Mouse (Mus musculus) layer of hippocampus, adult 9-10 months (tissue): Measurements from ENCODE around the gene Usp50.

Experiments used
- DNase-seq: peaks from one replicate; pipeline ENCODE4 v3.0.0; 2022; ENCODE audit warnings: low spot score

Gene Usp50

DNA sequence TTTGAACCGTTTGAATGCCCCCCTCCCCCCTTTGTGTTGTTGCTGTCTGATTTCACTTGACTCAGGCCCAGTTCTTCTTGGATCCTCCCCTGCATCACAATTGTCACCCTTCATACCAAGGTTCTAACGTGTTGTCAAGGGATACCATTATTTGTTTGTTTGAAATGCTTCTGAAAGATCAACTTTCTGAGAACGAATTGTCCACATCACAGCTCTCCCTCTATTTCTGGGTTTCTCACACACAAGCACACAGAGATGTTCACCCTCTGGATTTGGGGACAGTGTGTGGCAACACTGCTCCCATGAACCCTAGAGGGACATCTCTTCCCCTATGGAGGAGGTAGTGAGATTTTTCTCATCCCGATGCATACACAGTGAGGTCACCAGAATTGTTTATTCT is at the start of gene Usp50:
Usp50 (minus strand) TSS at position 101 of the 400 bp plus-strand sequence.
- DNase-seq = no peak

DNA sequence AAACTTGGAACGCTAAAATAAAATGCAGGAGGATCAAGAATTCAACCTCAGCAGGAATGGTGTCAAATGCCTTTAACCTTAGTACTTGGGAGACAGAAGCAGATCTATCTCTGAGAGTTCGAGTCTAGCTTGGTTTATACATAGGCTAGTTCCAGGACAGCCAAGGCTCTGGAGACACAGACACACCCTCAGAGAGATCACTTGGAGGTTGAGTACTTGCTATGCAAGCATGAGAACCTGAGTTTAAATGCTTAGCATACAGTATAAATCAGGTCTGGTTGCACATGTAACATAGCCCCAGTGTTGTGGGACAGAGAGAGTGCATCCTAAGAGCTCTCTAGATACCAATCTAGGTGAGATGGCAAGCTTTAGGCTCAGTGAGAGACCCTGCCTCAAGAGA is 34.1 kb upstream of the Usp50 start:
- no peak for DNase-seq

DNA sequence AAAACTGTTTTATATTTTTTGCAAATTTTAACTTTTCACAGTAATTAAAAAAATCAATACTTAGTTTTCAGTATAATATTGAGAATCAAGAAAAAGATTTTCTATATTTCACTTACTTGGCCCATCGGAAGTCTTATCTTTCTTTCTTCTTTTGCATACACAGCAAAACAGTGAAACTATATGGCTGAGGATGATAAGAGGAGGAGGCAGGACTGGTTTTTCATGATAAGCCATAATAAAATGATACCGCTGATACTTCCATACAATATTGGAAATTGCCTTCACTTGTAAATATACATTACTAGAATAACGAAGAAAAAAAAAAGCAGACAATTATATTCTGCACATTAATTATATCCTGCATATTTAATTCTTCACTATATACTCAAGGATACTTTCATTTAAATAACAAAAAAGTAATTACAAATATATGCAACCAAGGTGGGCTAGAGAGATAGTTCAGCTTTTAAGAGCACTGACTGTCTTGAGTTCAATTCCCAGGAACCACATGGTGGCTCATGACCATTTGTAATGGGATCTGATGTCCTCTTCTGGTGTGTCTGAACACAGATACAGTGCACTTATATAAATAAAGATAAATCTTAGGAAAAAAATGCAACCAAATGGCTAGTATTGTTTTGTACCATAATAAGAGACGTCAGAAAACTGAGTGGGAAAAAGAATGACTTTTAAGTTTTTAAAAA is 33.5 kb upstream of the Usp50 start:
- no peak for DNase-seq

DNA sequence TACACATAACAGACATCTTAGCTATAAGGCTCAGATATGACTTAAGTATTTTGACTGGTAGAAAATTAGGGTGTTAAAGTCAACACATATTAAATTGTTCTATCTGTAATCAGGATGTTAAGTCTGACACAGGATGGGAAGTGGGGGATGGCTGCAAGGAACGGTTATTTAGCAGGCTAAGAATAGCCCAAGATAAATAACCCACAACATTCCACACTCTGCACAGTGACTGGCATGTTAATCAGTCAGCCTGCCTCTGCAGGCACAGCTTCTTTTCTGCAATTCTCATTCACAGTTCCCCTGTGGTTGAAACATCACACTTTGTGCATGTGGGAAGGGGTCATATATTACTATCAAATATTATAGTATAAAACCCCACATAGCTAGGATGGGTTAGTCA is 32.6 kb upstream of the Usp50 start:
- DNase-seq = no peak

DNA sequence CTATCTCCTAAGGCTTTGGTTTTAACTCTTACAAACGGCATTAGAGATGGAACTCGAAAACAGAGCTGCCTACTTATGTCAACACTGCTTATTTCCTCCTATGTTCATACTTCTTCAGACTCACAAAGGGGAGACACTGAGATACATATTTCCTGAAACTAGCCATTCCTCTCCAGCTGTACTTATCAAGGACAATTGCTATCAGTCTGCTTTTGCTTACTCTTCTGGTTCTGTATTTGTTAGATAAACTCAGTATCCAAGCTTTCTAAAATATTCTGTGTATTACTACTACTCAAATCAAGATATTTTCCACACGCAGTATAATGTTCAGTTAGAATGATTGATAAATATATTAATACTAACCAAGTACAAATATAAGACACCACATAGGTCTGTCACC is 18.7 kb upstream of the Usp50 start:
- no peak for DNase-seq

DNA sequence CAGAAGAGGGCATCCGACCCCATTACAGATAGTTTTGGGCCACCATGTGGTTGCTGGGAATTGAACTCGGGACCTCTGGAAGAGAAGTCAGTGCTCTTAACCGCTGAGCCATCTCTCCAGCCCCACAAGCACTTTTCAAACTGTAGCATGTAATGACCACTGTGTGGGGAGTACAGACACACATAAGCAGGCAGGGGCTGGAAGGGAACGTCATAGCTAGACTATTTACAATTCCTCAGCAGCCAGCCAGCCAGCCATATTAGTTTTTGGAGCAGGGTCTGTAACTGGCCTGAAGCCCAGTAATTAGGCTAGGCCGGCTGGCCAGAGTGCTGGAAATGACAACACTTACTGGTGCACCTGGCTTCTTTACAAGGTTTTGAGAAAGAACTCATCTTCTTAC is 15.2 kb upstream of the Usp50 start:
- no peak for DNase-seq

DNA sequence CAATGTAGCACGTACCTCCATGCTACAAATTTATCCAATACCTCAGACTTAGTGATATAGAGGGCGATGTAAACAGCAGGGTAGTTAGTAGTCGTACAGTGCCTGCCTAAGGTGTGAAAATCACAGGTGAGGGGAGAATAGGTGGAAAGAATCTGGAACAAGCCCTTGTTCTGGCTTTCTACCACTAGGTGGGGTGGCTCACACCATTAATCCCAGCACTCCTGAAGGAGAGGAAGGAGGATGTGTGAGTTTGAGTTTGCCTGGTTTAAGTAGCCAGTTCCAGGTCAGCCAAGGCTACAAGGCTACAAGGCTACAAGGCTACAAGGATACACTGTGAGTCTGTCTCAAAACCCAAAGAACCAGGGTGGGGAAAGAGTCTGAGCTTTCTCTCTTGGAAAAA is 12.4 kb upstream of the Usp50 start:
- DNase-seq = no peak

DNA sequence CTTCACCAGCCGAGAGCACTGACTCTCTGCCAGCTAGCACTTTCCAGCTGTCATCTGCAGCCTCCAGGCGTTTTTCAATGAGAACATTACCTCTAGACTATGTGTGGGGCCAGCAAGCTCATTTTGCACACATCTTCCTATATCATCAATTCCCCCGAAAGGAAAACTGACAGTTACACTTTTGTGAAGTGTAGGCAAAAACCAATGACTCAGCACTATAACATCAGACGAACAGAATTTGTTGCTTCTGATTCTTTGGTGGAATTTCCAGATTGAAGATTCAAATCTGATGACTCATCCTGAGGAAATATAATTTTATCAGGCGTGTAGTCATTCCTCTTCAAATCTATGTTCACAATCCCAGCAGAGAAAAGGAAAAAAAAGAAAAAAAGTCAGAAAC is 9.3 kb upstream of the Usp50 start:
- no peak for DNase-seq

DNA sequence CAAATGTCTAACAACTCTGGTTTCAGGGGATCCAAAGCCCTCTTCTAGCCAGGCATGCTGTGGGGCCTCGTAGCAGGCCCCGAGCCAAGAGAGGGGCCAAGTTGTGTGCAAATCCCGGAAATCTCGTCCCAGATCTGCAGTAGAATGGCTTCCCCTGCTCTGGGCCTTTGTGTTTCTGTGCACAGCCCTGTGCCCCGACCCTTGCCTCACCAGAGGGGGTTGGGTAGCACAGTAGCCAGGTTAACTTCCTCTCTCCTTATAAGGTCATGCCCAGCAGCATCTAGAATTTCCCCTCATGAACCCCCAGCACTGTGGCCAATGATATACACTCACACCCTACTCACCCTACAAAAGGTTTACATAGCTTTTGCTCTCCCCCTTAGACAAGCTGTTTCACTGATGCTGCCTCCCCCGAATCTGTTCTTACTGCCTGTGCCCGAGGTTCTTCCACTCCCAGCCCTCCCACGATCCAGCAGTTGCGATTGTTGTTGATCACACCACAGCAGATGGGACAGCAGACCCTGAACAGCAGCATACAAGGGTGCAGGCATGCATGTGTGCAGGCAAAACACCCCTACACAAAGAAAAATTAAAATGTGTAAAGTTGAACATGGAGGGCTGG is 4.6 kb upstream of the Usp50 start:
- peak; percentile 67 for DNase-seq

DNA sequence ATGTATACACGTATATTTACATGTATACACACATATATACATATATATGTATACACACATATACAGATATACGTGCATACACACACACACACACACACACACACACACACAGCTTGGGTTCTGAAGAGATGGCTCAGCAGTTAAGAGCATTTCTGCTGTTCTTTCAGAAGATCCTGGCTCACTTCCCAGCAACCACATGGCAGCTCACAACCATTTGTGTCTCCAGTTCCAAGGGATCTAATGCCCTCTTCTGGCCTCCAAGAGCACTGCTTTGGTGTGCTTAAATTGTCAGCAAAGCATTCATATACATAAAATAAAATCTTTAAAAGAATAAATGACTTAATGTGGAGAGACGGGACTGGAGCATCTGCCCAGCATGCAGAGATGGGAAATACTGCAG is 837 bp downstream of the Usp50 start:
- DNase-seq = peak; percentile 59

DNA sequence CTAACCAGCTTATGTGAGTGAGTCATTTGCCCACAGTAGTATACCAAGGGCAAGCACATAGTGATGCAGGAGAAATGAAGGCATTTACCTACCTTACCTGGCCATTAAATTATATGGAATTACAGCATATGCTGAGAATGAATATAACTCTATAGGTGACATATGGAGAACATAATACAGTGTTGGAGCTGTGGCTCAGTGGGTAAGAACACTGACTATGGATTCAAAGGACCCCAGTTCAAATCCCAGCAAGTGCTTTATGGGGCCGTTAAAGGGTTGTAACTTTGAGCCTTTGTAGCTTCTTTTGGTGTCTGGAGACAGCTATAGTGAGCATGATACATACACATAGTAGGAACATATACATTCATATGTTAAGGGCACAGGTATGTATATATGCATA is 1.8 kb downstream of the Usp50 start:
- no peak for DNase-seq

DNA sequence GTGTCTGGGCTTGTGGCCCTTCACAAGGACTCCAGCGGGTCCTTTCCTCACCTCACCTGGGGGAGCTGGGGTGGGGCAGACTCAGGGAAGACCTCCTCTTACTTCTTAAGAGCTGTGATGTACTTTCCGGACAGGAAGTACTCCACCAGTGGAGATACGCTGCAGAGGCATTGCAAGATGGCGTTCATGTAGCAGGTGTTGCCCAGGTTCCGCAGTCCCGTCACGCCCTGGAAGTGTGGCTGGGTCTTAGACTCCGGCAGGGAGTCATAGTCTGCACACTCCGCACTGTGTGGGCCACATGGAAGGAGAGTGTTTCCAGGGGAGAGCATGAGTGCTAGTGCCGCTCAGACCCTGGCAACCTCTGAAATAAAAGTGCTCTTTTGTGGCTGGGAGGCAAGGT is 3.0 kb downstream of the Usp50 start:
- DNase-seq = no peak

DNA sequence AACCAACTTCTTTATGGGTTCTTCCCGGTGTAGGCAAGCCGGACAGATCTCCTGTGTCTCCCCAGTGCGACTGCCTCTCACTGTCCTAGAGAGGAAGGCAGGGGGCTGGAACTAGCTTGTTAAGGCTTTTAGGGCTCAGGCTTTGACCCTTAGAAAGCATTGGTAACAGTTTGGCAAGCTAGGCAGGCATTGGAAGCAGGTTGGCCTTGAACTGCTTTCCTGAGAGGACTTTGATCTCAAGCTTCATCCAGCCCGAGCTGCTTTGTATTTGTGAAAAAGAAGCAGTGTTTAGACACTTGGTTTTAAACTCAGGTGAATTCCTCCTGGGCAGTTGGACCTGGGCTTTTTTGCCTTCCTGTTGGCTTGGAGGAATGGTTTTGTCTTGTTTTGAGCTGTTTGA is 4.5 kb downstream of the Usp50 start:
- DNase-seq = no peak

DNA sequence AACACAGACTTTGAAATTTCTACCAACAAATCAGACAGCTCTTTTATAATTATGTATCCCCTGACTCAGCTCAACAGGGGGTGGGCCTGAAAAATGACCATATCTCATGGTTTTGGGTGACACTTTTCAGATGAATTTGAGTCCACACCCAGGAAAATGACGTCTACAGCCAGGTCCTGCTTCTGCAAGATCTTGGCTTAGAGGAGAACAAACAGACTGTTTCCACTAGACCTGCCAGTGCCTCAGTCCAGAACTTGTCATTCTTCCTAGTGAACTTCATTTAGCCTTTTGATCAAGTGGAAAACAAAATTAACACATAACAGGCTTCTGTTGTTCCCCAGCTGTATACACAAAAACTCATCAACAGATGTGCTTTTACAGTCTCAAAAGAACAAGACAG is 6.9 kb downstream of the Usp50 start:
- no peak for DNase-seq

DNA sequence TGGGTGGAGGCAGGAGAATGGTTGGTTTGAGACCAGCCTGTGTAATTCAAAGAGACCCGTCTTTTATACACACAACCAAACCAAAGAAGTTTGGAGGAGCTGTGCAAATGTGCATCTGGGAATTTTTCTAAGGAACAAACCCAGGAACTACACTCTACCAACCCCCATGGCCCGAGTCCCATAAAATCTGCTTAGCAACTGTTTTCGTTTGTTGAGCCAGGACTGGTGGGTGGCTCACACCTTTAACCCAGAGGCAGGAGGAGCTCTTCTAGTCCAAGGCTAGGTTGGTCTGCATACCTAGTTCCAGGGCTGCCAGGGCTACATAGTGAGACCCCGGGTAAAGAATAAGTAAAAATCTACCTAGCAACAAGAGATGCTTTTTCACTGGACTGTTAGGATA is 7.3 kb downstream of the Usp50 start:
- no peak for DNase-seq

DNA sequence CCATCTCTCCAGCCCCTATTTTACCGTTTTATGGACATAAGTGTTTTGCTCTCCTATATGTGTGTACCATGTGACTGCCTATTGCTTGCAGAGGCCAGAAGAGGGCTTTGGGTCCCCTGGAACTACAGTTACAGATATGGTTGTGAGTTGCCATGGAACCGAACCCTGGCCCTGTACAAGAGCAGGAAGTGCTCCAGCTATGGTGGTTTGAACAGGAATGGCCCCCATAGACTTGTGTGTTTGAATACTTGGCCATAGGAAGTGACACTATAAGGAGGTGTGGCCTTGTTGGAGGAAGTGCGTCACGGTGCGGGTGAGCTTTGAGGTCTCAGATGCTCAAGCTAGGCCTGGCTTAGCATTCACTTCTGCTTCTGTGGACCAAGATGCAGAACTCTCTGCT is 11.1 kb downstream of the Usp50 start:
- no peak for DNase-seq

DNA sequence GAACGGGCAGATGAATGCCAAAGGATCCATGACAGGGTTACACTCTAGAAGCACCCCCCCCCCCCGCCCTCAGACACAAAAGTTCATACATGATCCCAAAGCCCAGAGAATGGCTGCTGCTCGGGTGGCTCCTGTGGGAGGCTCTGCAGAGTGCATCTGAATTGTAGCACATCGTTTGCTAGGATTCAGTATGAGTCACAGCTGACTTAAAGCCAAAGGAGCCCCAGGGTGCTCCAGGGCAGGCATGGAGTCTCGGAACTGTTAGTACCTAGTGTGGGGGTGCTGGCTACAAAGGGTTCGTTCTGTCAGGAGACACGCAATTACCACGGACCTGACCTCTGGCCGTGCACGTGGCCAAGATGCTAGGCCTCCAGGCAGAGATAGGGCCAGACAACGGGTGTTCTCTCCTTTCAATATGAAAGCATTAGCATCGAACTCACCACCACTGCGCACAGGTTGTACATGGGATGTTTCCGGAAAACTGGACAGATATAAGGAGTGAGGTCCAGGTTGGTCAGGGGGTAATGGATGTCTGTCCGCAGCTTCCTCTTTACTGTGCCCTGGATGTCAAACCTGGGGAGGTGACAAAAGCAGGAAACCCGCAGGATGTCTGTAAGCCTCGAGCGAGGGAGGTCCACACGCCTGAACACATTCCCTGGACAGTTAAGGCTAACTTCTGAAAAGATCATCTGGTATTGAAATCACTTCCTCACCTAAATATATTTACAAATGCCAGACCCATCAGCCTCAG is 13.7 kb downstream of the Usp50 start:
- DNase-seq = no peak

DNA sequence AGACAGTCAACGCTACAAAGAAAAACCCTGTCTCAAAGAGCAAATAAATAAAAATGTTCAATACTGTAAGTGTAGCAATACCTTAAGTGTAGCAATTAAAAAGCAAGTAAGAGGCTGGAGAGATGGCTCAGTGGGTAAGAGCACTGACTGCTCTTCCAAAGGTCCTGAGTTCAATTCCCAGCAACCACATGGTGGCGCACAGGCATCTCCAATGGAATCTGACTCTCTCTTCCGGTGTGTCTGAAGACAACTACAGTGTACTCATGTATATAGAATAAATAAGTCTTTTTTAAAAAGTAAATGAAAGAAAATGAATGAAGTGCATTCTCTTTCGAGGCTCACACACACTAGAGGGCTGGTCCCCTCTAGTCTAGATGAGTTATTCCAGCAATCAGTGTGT is 15.1 kb downstream of the Usp50 start:
- DNase-seq = no peak

DNA sequence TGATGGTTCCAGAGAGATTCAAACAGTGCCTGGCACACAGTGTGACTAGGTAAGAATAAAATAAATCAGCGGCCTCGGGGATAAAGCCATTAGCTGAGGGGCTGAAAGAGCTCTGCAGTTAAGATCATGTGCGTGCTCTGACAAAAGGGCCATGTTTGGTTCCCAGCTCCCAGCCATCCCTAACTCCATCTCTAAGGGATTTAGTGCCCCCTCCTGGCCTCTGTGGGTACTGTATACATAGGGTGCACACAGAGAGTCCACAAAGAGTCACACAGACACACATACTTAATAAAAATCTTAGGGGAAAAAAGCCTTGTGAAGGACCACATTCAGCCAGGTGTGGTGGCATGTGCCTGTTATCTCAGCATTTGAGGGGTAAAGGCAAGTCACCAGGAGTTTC is 15.7 kb downstream of the Usp50 start:
- no peak for DNase-seq

DNA sequence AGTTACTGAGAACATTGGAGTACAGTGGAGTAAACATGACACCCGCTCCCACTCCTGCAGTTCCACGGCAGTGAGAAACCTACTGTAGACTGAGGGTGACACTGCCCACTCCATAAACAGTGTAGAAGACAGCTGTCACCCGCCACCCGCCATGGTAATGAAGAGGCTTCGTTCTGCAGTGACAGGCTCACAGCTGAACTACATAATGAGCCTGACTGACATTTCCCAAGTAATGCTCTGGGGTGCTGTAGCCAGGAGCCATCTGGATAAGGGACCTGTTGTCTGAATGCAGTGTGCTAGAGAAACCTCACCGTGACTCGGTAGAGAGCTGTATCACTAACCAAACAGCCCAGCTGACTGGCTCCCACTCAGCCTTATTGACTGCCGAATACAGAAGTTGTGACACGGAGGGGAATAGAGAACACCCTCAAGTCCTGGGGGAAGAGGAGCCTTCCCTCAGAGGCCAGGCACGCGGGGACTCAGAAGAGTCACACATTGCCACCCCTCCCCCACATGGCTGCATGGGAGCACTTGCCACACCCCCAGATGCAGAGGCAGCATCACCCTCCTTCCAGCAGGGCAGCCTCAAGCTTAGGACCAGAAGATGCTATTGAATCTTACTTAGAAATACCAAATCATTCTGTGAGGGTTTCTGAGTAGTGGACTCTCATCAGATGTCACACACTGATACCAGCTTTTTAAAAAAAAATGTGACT is 17.2 kb downstream of the Usp50 start:
- no peak for DNase-seq

DNA sequence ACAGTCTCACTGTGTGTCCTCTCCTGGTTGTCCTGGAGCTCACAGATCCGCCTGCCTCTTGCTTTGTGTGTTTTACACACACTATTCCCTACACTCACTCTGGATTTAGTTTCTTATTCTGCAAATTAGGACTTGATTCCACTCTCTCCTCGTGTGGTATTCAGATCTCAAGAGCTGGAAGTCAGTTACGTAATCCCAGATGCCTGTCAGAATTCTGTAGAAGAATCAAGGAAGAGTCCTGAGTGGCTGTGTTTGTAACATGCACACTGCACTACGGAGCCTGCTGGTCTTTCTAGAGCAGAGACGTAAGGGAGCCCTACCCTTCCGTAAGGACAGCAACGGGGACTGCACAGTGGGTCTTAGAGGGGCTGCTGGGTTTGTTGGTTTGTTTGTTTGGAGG is 23.9 kb downstream of the Usp50 start:
- DNase-seq = no peak

DNA sequence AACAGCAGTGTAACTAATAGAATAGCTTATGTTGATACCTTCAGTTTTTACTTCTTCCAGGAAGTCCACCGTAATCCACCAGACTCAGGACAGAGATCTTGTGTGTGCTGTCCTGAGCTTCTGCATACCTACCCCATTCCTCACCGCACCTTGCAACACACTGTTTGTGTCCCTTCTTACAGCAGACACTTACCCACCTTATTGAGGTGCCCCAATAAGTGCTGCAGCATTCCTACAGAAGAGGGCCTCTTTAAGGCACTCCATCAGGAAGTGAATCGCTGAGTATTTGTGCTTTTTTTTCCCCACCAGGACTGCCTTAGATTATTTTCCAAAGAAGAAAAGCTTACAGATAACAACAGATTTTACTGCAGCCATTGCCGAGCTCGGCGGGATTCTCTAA is 27.6 kb downstream of the Usp50 start:
- DNase-seq = no peak

DNA sequence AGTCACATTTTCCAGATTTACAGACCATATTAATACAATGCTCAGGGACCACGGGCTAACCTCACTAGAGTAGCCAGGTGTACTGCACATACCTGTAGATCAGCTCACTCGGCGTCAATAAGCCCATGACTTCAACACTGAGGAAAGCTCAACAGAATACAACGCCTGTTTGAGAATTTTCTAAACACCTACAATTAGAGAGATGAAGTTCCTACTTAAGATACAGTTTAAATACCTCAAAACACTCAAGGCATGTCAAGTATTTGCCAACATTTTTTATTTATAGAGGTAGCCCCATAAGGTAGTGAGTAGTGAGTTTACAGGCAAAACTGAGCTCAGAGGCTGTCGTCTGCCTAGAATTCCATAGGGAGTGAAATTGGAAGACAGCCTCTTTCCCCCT is 39.9 kb downstream of the Usp50 start:
- DNase-seq = no peak
